Comparison of ENCODE assay signal across 8 mouse cellular contexts in the genomic region with DNA sequence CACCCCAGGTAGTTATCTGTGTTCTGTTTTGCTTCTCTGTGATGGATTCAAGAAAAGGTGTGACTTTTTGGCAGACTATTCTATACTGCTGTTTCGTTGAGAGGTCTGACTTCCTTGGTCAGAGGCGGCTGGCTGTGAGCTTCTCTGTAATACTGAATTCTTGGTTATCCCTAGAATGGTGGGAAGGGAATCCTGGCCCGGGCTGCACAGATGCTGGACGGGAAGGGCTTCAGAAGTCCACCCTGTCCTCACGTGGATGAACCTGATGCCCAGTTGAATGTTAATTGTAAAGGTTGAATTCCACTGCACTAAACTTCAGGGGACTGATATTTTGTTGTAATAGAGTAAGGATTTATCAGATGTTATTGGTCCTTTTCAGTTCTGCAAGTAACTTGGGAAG. TPM values are rescaled to one million over a fixed set of nuclear protein-coding genes. Genes with fewer than 3 reads are reported as not detected.
DNase-seq lines count a peak whose midpoint lies in the region; ATAC-seq and TF ChIP-seq lines count a peak whose summit lies in the region.

No protein-coding gene starts in this region.

- H3K36me3 ChIP-seq in embryonic facial prominence, embryonic 11.5 days (replicated peaks; ENCODE audit: control insufficient read depth, insufficient read depth, low read depth, low read length): no peaks in the 10 kb centered on the region
- no peaks in the 10 kb centered on the region for H3K36me3 ChIP-seq in neural tube, embryonic 12.5 days

- 5% methylated on average over 5 of the region's 5 CpGs for WGBS in embryonic facial prominence, embryonic 11.5 days
- 3% methylated on average over 5 of the region's 5 CpGs for WGBS in neural tube, embryonic 12.5 days
- 46% methylated on average over 5 of the region's 5 CpGs for WGBS in cerebellum, adult 2 months

- no peak overlapping the region for H3K4me2 ChIP-seq in embryonic facial prominence, embryonic 11.5 days (ENCODE audit: low read depth, low read length)
- peak overlapping the region; percentile 10 for H3K4me2 ChIP-seq in neural tube, embryonic 12.5 days (replicated peaks)

- no peak for TF ChIP-seq POLR2A in cerebellum, adult 2 months (IDR thresholded peaks at IDR 0.05; ENCODE audit: borderline replicate concordance, insufficient read depth, low read length)

- H3K4me1 ChIP-seq in embryonic facial prominence, embryonic 11.5 days (ENCODE audit: control insufficient read depth, insufficient read depth, low read length): peaks cover 7% of the 10 kb centered on the region; the same call in 1 of the 2 replicates
- peaks cover 31% of the 10 kb centered on the region for H3K4me1 ChIP-seq in neural tube, embryonic 12.5 days
- 0 out of 2 replicates have a peak, but pooled peaks cover 3% of the 10 kb centered on the region for H3K4me1 ChIP-seq in cerebellum, adult 2 months (ENCODE audit: control insufficient read depth, insufficient read depth, low read length)

- ATAC-seq in embryonic facial prominence, embryonic 11.5 days (replicated peaks; ENCODE audit: insufficient number of reproducible peaks, low FRiP score, low TSS enrichment, low read depth): no peak
- ATAC-seq in neural tube, embryonic 12.5 days (ENCODE audit: low FRiP score, low read depth): no peak

- H3K27me3 ChIP-seq in embryonic facial prominence, embryonic 11.5 days (ENCODE audit: control insufficient read depth, insufficient read depth, low read length): no peaks in the 10 kb centered on the region
- H3K27me3 ChIP-seq in neural tube, embryonic 12.5 days (replicated peaks): no peaks in the 10 kb centered on the region
- H3K27me3 ChIP-seq in cerebellum, adult 2 months (ENCODE audit: control insufficient read depth, insufficient read depth, low read length): no peaks in the 10 kb centered on the region

- intact Hi-C loops in left cerebral cortex, adult 2 months (cut with DNase I): no loop called here
- intact Hi-C loops in left cerebral cortex, postnatal 25 days (cut with DNase I): loop anchor here (5.0 kb wide), 1 partner anchor 48 kb away; no protein-coding TSS in a partner anchor

- no peaks in the 10 kb centered on the region for H3K9me3 ChIP-seq in embryonic facial prominence, embryonic 11.5 days (replicated peaks; ENCODE audit: control insufficient read depth, low read length)
- H3K9me3 ChIP-seq in neural tube, embryonic 12.5 days: no peaks in the 10 kb centered on the region

- no peak for TF ChIP-seq CTCF in left cerebral cortex, adult 2 months (IDR thresholded peaks at IDR 0.05)
- no peak for TF ChIP-seq CTCF in cerebellum, adult 2 months (IDR thresholded peaks at IDR 0.05; ENCODE audit: borderline replicate concordance, insufficient read depth, low read depth, low read length)

- no peak overlapping the region for H3K4me3 ChIP-seq in left cerebral cortex, adult 2 months
- H3K4me3 ChIP-seq in embryonic facial prominence, embryonic 11.5 days (ENCODE audit: low read depth, low read length): no peak overlapping the region
- H3K4me3 ChIP-seq in neural tube, embryonic 12.5 days: no peak overlapping the region
- no peak overlapping the region for H3K4me3 ChIP-seq in cerebellum, adult 2 months (replicated peaks; ENCODE audit: insufficient read depth, low read depth, low read length)

- H3K27ac ChIP-seq in left cerebral cortex, adult 2 months: peak overlapping the region; percentile 8; the same call in 1 of the 2 replicates
- no peak overlapping the region for H3K27ac ChIP-seq in embryonic facial prominence, embryonic 11.5 days (replicated peaks; ENCODE audit: low read depth, low read length)
- H3K27ac ChIP-seq in neural tube, embryonic 12.5 days: no peak overlapping the region
- H3K27ac ChIP-seq in cerebellum, adult 2 months (ENCODE audit: insufficient read depth, low read length): no peak overlapping the region

- H3K9ac ChIP-seq in embryonic facial prominence, embryonic 11.5 days (replicated peaks; ENCODE audit: low read length): no peak overlapping the region
- no peak overlapping the region for H3K9ac ChIP-seq in neural tube, embryonic 12.5 days

- DNase-seq in left cerebral cortex, adult 2 months (ENCODE audit: extremely low spot score in 1 of 2, low spot score in 2 of 2): no peak
- no peak for DNase-seq in left cerebral cortex, postnatal 25 days (ENCODE audit: low spot score in 2 of 2)
- peak; percentile 61 for DNase-seq in embryonic facial prominence, embryonic 11.5 days (ENCODE audit: low spot score)
- DNase-seq in kidney, adult 9 months: peak; percentile 87
- no peak for DNase-seq in lung, postnatal 25 days (ENCODE audit: low spot score)
- DNase-seq in gastrocnemius, adult 8-10 months (ENCODE audit: low spot score in 2 of 2): no peak
- DNase-seq in cerebellum, adult 2 months: no peak

RNA-seq across cellular contexts. Expression of a gene that starts 7.4 kb away (rescaled TPM):
- 10 to 100 TPM; 32.5 to 37.9 TPM for total RNA-seq in left cerebral cortex, adult 2 months (2021)
- 10 to 100 TPM; 34.9 to 37.9 TPM for total RNA-seq in left cerebral cortex, postnatal 25 days (2021)
- 16.2 and 18.0 TPM in 2 replicates for polyA plus RNA-seq in embryonic facial prominence, embryonic 11.5 days (2014; fragmentation: Nextera tagmentation; extraction: Ambion mirVana)
- 14.4 and 15.4 TPM in 2 replicates for polyA plus RNA-seq in neural tube, embryonic 12.5 days (2016; fragmentation: Nextera tagmentation; extraction: Ambion mirVana)
- 10 to 100 TPM; 12.1 to 18.8 (median 16.0) TPM for total RNA-seq in gastrocnemius, adult 8-10 months (2022)
- 23.6 and 23.7 TPM in 2 replicates for polyA plus RNA-seq in cerebellum, adult 2 months (2012; rRNA removed)

Comparison
In these comparisons a context has a peak if more than half of its experiments do, and no peak if none do; other contexts are left out.
1. DNase-seq: peak in embryonic facial prominence, embryonic 11.5 days (single experiment) and kidney, adult 9 months (single experiment); none in left cerebral cortex, adult 2 months (0 of 2), left cerebral cortex, postnatal 25 days (0 of 2), lung, postnatal 25 days (single experiment), gastrocnemius, adult 8-10 months (0 of 2) and cerebellum, adult 2 months (0 of 2).